Mouse (Mus musculus) spleen, adult 12 weeks (tissue): ENCODE results near the gene Mef2b.
"Not testable (repeated sequence)": the region's sequence is repeated elsewhere in the genome, so short reads cannot be mapped to it uniquely, and the experiment has no call there.

Experiments
- DNase-seq: peaks from one replicate; pipeline ENCODE4 v3.0.0; 2022; ENCODE audit warnings: low spot score

Gene Mef2b

GRCm38 (mm10) chr8:70181212-70181902 is 41.8 kb downstream of the Mef2b start:
- no peak for DNase-seq

GRCm38 (mm10) chr8:70181903-70182252 is 42.4 kb downstream of the Mef2b start:
- DNase-seq = no peak

- no peak for DNase-seq
Observed at GRCm38 (mm10) chr8:70183194-70183593, 43.7 kb downstream of the Mef2b start.

- no peak for DNase-seq
Observed at GRCm38 (mm10) chr8:70188707-70189106, 49.2 kb downstream of the Mef2b start.

- no peak for DNase-seq
Observed at GRCm38 (mm10) chr8:70193238-70193637, 53.7 kb downstream of the Mef2b start.

GRCm38 (mm10) chr8:70194191-70194590 is 54.7 kb downstream of the Mef2b start:
- no peak for DNase-seq

GRCm38 (mm10) chr8:70195762-70196161 is 56.3 kb downstream of the Mef2b start:
- DNase-seq = no peak

GRCm38 (mm10) chr8:70197603-70198002 is 58.1 kb downstream of the Mef2b start:
- DNase-seq = no peak

GRCm38 (mm10) chr8:70200098-70200681 is 60.7 kb downstream of the Mef2b start:
- peak; percentile 14 for DNase-seq

GRCm38 (mm10) chr8:70201417-70201816 is 61.9 kb downstream of the Mef2b start:
- DNase-seq = peak; percentile 50

GRCm38 (mm10) chr8:70203072-70203471 is 63.6 kb downstream of the Mef2b start:
- no peak for DNase-seq

GRCm38 (mm10) chr8:70204757-70205156 is 65.2 kb downstream of the Mef2b start:
- no peak for DNase-seq

GRCm38 (mm10) chr8:70208130-70208529 is 68.6 kb downstream of the Mef2b start:
- DNase-seq = no peak

- DNase-seq = no peak
Observed at GRCm38 (mm10) chr8:70210538-70210937, 71.0 kb downstream of the Mef2b start.

- DNase-seq = no peak
Observed at GRCm38 (mm10) chr8:70211275-70211674, 71.8 kb downstream of the Mef2b start.

GRCm38 (mm10) chr8:70211726-70212111 is 72.2 kb downstream of the Mef2b start:
- no peak for DNase-seq

GRCm38 (mm10) chr8:70212112-70213055 is 72.9 kb downstream of the Mef2b start, which contains the start of gene Slc25a42:
Gene Slc25a42 (minus strand): TSS chr8:70212305.
- peak; percentile 95 for DNase-seq

GRCm38 (mm10) chr8:70214411-70214810 is 74.9 kb downstream of the Mef2b start:
- DNase-seq = no peak

GRCm38 (mm10) chr8:70215092-70215491 is 75.6 kb downstream of the Mef2b start:
- DNase-seq = no peak

- not testable (repeated sequence) for DNase-seq
Observed at GRCm38 (mm10) chr8:70216161-70216560, 76.7 kb downstream of the Mef2b start.

GRCm38 (mm10) chr8:70216566-70216965 is 77.1 kb downstream of the Mef2b start:
- no peak for DNase-seq
